Mouse (Mus musculus): ENCODE measurements around the gene Cnih2.

DNA sequence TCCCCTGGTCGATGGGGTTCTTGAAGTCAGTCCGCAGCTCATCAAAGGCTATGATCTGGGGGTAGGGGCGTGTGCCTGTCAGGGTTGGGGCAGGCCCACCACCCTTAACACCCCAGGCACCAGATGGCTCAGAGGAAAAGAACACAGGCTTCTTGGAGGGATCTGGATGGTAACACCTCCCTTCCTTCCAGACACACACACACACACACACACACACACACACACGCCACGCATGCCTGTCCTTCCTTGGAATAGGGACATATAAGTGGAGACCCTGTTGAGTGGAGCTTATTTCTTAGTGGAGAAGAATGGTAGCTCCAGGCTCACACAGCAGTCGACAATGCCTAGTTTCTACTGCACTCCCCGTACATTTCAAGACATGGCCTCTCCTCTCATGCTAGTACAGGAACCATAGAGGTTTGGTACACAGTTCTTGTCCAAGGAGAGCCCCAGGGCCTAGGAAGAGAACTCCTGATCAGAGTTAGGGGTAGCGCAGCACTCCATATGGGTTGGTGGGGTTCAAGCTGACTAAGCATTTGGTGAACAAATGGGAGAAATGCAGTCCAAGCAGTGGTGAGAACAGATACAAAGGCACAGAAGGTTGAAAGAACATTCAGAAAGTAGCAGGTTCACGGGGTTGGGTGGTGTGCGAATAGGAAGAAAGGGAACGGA is 3.4 kb downstream of the Cnih2 start:
- TF ChIP-seq CTCF (IDR thresholded peaks at IDR 0.05; ENCODE audit: borderline replicate concordance, insufficient read depth, low read depth, low read length): no peak
- TF ChIP-seq POLR2A (IDR thresholded peaks at IDR 0.05; ENCODE audit: borderline replicate concordance, insufficient read depth, low read length): no peak

Measured in cerebellum, adult 2 months (tissue).